Mouse (Mus musculus) left cerebral cortex, postnatal 36 days (tissue): Measurements from ENCODE around the gene Tle4. TPM values are rescaled to one million over a fixed set of nuclear protein-coding genes. Genes with fewer than 3 reads are reported as not detected.

Experiments
- DNase-seq, 2 experiments: peaks; one replicate each; pipeline ENCODE4 v3.0.0; 2021 to 2022; ENCODE audit warnings: low spot score in 2 of 2, mixed read lengths in 1 of 2
- intact Hi-C: fragments of 180-260 bp; cut with DNase I; formaldehyde crosslinking; loops from one replicate; pipeline ENCODE4 v1.15.1; 2025
- total RNA-seq, 2 experiments: library from RNA; stranded (reverse); gene quantifications; 2 replicates each; pipeline ENCODE4 v1.2.3; 2021

The Tle4 gene
- total RNA-seq, 2 experiments from 2014 or later: 39.0 to 46.1 TPM

DNA sequence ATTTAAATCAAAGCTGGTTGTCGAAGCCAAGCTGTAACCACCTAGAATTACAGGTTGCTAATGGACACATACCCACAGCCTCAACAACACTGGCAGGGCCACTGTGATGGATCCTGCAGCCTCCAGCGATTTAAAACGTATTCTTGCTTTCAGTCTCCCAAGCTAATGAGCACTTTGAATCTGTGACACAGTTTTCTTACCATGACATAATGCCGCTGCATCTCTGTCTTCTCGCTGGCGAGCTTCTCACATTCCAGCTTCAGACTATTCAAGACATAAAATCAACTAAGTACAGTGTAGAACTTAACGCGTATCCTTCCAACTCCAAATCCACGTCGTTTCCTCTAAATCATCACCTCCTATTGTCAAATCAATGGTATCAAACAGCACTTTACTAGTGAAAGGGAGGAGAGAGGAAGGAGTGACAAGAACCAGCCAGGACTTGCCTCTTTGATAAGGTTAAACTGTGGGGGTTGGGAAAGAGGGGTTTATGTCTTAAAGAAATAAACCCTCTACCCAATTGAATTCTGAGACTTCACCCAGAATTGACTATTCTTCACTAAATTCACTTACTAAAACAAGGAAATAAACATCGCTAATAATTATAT is 2.4 kb downstream of the Tle4 start:
- no peak for DNase-seq
- intact Hi-C loops: loop anchor here (5.0 to 10.0 kb wide), 8 partner anchors 88 to 1207 kb away; no protein-coding TSS in a partner anchor

DNA sequence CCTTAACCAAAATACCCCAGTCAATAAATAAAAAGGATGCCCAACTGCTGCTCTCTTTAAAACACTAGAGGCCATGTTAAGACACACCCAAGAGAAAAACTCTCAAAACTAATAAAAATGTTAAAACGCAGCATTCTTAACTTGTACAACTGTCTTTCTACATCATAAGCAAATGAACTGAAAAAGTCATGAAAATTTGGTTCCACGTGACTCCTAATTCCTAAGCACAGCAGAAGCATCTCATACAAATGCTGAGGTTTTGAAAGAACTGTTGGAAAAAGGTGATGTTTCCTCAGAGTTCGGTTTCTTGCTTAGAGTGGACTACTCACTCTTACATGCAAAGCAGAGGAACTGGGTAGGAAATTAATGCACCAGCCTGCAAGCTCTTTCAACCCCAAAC is 3.3 kb downstream of the Tle4 start:
- intact Hi-C loops: loop anchor here (10.0 kb wide), 4 partner anchors 130 to 1020 kb away; no protein-coding TSS in a partner anchor
- DNase-seq: no peak

DNA sequence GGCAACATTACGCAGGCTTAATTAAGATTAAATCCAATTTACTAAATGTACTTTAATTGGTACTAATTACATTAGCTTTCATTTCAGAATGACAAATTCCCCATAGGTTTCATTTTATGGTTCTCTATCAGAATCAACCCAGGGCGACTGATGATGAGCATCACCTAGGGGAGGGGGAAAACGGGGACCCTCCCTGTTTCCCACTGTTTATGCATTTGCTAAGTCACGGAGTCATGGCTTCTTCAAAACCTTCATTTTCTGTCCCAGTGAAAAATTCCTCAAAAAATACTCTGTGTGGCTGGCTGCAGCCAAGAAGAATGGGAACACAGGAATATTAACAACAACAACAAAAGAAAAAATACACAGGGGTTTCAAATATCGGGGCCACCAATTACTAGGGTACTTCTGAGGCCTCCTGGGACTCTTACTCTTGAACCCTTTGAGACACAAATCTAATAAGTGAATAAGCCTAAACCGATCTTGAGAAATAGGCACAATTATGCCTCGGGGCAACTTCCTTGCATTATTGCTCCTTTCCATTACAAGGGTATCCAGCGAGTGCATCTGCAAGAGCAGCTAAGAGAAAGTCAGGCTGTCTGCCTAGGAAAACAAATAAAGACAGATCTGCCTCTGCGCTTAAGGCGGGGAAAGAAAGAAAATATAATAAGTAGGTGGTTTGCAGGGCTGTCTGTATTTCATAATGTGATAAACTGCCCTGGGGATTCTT is 5.9 kb downstream of the Tle4 start:
- intact Hi-C loops: loop anchor here (10.0 kb wide), 4 partner anchors 127 to 1023 kb away; no protein-coding TSS in a partner anchor
- DNase-seq: no peak

DNA sequence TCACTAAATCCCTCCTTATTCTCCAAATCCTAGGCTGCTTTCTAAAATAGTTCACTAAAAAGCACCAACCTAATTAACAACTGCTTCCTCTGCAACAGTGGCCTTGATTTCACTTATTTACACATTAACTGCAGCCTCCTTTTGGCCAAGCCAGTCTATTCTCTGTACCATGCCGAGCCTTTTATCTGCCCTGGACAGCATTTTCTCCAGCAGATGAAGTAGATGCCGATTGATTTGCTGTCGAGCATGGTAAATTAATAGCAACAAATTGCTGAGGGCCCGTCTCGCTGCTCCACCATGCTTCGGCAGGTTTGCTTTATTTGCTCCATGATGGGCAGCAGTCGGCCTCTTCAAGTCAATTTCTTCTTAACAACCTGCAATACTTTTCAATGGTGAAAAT is 7.7 kb downstream of the Tle4 start:
- DNase-seq: no peak
- intact Hi-C loops: loop anchor here (10.0 kb wide), 4 partner anchors 125 to 1025 kb away; no protein-coding TSS in a partner anchor

GRCm38 (mm10) chr19:14588221-14589123 is 9.4 kb downstream of the Tle4 start:
- intact Hi-C loops: no loop called here
- DNase-seq: no peak

DNA sequence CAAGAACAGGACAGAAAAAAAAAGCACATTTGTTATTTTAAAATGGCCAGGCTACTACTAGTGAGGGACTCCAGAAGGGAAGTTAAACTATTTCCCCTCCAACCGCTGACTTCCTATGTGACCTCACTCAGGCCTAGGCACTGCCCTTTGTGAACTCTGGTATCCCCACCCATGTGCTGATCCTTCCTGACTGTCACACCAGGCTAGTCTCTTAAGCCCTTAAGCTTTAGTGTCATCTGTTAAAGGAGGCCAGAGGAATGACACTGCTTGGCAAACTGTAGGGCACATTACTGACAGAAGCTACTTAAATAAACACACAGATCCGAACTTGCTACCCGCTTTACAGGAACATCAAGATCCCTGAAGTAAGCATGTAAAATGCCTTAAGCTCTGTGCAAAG is 11.7 kb downstream of the Tle4 start:
- no peak for DNase-seq
- intact Hi-C loops: no loop called here

- intact Hi-C loops: no loop called here
- no peak for DNase-seq
Measured at GRCm38 (mm10) chr19:14585731-14586130, 12.1 kb downstream of the Tle4 start.

GRCm38 (mm10) chr19:14585235-14585634 is 12.6 kb downstream of the Tle4 start:
- no peak for DNase-seq
- intact Hi-C loops: no loop called here

DNA sequence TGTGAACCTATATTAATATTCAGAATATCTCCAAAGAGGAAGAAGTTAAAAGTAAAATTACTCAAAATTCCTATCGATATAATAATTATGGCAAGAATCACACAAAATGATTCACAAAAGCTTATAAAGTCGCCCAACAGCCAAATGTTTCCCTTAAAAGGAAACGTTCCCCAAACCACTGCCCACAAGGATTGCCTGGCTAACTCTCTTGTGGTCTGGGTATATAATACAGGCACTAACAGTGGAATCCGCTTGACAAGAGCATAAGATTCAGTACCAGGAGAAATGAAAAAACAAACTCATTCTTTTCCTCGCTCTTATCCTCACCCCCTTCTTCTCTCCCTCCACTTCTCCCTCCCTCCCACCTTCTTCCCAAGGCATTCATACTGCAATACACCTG is 19.2 kb downstream of the Tle4 start:
- DNase-seq: no peak
- intact Hi-C loops: no loop called here

GRCm38 (mm10) chr19:14578016-14578415 is 19.8 kb downstream of the Tle4 start:
- intact Hi-C loops: no loop called here
- DNase-seq: no peak

DNA sequence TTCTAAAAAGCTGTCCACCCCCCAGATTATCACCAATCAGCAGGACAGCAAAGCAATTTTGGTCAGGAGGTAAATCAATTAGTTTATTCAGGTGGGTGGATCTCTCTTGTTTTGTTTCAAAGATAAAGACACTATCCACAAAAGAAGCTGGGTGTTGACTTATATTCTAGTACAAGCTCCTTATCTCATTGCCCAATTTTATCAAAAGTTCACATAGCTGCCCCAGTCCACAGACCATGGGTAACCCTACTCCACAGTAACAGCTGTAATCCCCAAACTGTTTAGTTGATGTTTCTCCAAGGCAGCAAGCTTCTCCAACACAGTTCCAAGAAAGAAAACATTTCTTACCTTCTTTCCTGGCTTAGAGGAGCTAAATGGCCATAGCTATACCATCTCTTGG is 21.5 kb downstream of the Tle4 start:
- DNase-seq: no peak
- intact Hi-C loops: no loop called here

GRCm38 (mm10) chr19:14568879-14569278 is 29.0 kb downstream of the Tle4 start:
- DNase-seq: no peak
- intact Hi-C loops: no loop called here

DNA sequence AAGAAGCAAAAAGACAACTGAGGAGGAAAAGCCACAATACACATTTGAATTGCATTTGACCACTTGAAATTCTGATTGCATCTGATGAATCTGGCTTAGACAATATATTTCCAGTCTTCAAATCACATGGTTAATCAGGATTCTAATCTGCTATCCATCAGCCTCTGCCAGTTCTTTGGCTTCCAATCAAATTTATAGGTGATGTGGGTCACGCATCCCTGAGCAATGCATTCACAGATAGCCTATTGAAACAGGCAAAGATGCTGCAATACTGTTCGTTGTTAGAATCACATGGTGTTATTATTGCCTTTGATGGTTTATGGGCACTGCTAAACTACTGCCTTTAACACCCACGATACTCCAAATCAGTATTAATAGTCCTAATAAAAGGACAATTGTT is 30.8 kb downstream of the Tle4 start:
- intact Hi-C loops: no loop called here

GRCm38 (mm10) chr19:14566564-14567021 is 31.3 kb downstream of the Tle4 start:
- DNase-seq: no peak
- intact Hi-C loops: no loop called here

More for the DNA sequence above, 30.8 kb downstream of the Tle4 start:
- no peak for DNase-seq

DNA sequence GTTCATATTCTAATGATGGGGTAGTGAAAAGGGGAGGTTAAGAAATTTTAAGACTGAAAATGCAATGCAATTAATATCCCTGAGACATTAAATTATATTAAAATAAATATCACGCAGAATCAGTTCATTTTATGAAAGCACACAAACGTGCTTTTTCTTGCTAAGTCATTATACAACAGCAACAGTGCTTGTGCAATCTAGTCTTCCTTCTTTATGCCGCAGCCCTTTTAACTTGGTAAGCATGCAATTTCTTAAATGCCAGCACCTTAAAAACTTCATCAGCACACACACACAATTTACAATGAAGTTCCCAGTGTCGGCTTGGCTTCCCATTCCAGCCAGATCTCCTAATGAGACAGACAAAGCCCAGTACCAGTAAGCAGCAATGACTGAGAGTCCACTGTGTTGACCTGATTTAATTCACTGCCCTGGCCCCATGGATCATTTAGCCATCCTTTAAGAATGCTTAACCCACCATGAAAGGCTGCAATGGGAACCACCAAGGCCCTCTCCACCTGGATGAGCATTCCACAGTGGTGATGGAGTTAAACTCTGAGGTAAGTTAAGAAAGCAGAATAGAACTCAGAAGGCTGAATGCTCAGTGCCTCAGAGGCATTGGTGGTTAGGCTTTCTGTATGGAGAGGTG is 32.3 kb downstream of the Tle4 start:
- intact Hi-C loops: no loop called here
- no peak for DNase-seq

GRCm38 (mm10) chr19:14563273-14563959 is 34.4 kb downstream of the Tle4 start:
- no peak for DNase-seq
- intact Hi-C loops: no loop called here

DNA sequence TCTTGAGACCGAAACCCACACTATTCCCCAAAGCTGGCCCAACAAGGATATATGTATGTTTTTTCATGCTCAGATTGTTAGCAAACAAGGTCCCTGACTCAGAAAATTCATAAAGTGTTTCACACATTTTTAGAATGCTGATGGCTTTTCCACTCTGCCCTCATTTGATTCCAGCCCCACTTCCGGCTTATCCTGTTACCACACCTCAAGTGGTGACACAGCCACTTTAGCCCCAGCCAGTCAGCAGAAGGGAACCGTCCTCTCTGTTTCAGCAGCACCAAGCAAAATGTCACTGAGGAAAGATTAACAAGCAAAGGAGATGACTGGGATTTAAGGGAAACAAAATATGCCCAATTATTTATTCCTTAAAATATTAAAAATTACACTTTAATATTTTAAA is 50.0 kb downstream of the Tle4 start:
- no peak for DNase-seq
- intact Hi-C loops: no loop called here

GRCm38 (mm10) chr19:14547133-14547842 is 50.6 kb downstream of the Tle4 start:
- intact Hi-C loops: no loop called here
- DNase-seq: no peak
